Mouse (Mus musculus) embryonic facial prominence, embryonic 11.5 days (tissue): ENCODE results near the gene Cyp1b1. TPM values are rescaled to one million over a fixed set of nuclear protein-coding genes. Genes with fewer than 3 reads are reported as not detected.
A peak's percentile ranks its signal among the peaks of the same experiment; 100 is the strongest.

Experiments used
- ATAC-seq: fragments of 200-750 bp; cut with Nextera tagmentation; replicated peaks from 2 replicates; pipeline ENCODE4 v1.8.0; 2017; ENCODE audit warnings: low read depth; ENCODE audit not compliant: insufficient number of reproducible peaks, low FRiP score, low TSS enrichment
- DNase-seq: peaks from one replicate; pipeline ENCODE4 v3.0.0-alpha.2; 2015; ENCODE audit warnings: low spot score
- H3K27ac ChIP-seq: fragments of 300-500 bp; sonication (generic); replicated peaks from 2 replicates; pipeline ENCODE4 v1.5.1; 2014; ENCODE audit warnings: mild to moderate bottlenecking, low read depth, low read length, control low read depth
- H3K27me3 ChIP-seq: fragments of 300-500 bp; sonication (generic); 2 replicates; pipeline ENCODE4 v1.6.1; 2014; ENCODE audit warnings: mild to moderate bottlenecking, low read length, moderate library complexity, mixed read lengths; ENCODE audit not compliant: control insufficient read depth, insufficient read depth
- H3K36me3 ChIP-seq: fragments of 300-500 bp; sonication (generic); replicated peaks from 2 replicates; pipeline ENCODE4 v1.6.1; 2014; ENCODE audit warnings: low read depth, mild to moderate bottlenecking, low read length, moderate library complexity, mixed read lengths; ENCODE audit not compliant: control insufficient read depth, insufficient read depth
- H3K4me1 ChIP-seq: fragments of 300-500 bp; sonication (generic); 2 replicates; pipeline ENCODE4 v1.6.1; 2014; ENCODE audit warnings: low read length, mixed read lengths; ENCODE audit not compliant: control insufficient read depth, insufficient read depth
- H3K4me2 ChIP-seq: fragments of 300-500 bp; sonication (generic); 2 replicates; pipeline ENCODE4 v1.6.1; 2014; ENCODE audit warnings: low read depth, mild to moderate bottlenecking, control low read depth, low read length, moderate library complexity
- H3K4me3 ChIP-seq: fragments of 300-500 bp; sonication (generic); 2 replicates; pipeline ENCODE4 v1.5.1; 2014; ENCODE audit warnings: low read depth, low read length, control low read depth
- H3K9ac ChIP-seq: fragments of 300-500 bp; sonication (generic); replicated peaks from 2 replicates; pipeline ENCODE4 v1.6.1; 2014; ENCODE audit warnings: mild to moderate bottlenecking, control low read depth, low read length
- H3K9me3 ChIP-seq: fragments of 300-500 bp; sonication (generic); replicated peaks from 2 replicates; pipeline ENCODE4 v1.6.1; 2016; ENCODE audit warnings: mild to moderate bottlenecking, low read length, inconsistent platforms, mixed read lengths; ENCODE audit not compliant: control insufficient read depth
- WGBS: fragments of 180-500 bp; shearing (Covaris S2); extraction: QIAGEN DNeasy Blood & Tissue Kit; methylation state at CpG from one replicate; pipeline ENCODE4 v1.1.7; 2014; 5-methylcytosine and 5-hydroxymethylcytosine counted together
- polyA plus RNA-seq: library from polyadenylated mRNA; unstranded; fragments of >200 nt; fragmentation: Nextera tagmentation; extraction: Ambion mirVana; gene quantifications from 2 replicates; pipeline ENCODE4 v1.2.1, GENCODE M21; 2014

The Cyp1b1 gene
- polyA plus RNA-seq, 1 experiment from 2014 or later = 7.2 TPM

DNA sequence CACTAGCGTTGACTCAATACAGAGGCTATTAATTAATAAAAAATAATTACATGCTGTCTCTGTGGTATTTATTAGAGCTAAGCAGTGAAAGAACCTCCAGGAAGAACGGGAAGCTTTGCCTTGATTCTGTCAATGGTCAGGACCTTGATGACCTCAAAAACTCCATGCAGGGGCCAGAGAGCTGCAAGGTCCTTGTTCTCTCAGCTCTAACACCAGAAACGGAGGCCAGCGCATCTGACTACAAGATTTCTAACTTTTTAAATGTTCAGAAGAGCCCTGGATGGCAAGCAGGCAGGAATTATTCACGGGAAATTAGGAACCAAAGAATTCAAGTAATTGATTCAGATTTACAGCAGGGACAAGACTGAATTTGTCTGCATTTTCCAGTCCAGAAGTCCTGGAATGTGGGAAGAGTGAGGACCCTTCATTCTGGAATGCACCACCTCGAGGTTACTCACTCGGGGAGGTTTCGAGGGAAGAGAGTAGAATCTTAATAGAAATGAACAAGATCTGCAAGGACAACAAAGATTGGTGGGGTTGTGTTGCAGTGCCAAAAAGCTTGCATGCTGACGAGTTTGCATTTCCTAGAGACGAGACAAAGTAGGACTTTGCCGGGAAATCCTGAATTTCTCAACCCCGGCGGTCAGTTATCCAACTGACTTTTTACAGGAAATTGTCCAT is 30.3 kb upstream of the Cyp1b1 start:
- Histone ChIP-seq H3K27me3 (no peaks in the 10 kb centered on the region), H3K9me3 (peaks cover 2% of the 10 kb centered on the region), H3K4me1 (no peaks in the 10 kb centered on the region), H3K4me3 (no peak overlapping the region), H3K4me2 (no peak overlapping the region), H3K27ac (no peak overlapping the region), H3K9ac (no peak overlapping the region), H3K36me3 (no peaks in the 10 kb centered on the region)
- ATAC-seq (no peak), DNase-seq (no peak)
- 47% methylated on average over 13 of the region's 13 CpGs for WGBS

DNA sequence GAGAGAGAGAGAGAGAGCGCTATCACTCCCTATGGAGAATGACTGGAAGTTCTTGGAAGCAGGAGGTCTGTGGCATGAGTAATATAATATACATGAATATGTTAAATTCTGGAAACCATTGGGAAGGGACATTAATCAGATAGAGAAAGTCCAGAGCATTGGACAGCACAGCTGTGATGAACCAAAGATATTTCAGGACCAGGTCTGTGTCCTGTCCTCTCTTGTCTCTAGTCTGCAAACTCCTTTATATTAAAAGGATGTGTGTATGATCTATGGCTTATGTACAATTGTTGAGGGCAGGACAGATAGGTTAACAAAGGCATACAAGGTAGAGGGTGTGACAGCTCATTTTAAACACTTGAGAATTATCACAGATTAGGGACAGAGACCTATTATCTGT is 28.6 kb upstream of the Cyp1b1 start:
- DNase-seq (no peak), ATAC-seq (no peak)
- no peak overlapping the region for H3K9ac ChIP-seq
- no peaks in the 10 kb centered on the region for H3K36me3 ChIP-seq
- no peaks in the 10 kb centered on the region for H3K27me3 ChIP-seq
- no peak overlapping the region for H3K4me2 ChIP-seq
- H3K9me3 ChIP-seq = peaks cover 2% of the 10 kb centered on the region; the same call in 1 of the 2 replicates
- WGBS = 73% methylated on average over 1 of the region's 1 CpGs
- H3K4me3 ChIP-seq = no peak overlapping the region
- H3K4me1 ChIP-seq = no peaks in the 10 kb centered on the region
- no peak overlapping the region for H3K27ac ChIP-seq

DNA sequence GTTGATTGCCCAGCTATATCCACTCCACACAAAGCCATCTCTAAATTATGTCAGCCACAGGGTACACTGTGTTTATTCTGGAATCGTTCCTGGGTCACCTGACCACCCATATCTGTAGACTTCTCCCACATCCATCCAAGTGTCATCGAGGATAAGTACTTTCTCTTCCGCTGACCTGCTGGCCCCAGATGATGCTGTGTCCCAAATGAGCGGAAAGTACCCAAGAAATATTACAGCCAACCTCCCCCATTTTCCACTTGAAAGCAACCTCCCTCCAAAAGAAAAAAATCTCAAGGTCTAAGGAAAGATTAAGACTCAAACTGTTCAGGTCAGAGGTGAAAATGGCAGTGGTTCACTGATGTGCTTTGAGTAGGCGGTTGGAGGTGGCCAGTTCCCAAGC is 27.8 kb upstream of the Cyp1b1 start:
- ATAC-seq = no peak
- 71% methylated on average over 5 of the region's 5 CpGs for WGBS

DNA sequence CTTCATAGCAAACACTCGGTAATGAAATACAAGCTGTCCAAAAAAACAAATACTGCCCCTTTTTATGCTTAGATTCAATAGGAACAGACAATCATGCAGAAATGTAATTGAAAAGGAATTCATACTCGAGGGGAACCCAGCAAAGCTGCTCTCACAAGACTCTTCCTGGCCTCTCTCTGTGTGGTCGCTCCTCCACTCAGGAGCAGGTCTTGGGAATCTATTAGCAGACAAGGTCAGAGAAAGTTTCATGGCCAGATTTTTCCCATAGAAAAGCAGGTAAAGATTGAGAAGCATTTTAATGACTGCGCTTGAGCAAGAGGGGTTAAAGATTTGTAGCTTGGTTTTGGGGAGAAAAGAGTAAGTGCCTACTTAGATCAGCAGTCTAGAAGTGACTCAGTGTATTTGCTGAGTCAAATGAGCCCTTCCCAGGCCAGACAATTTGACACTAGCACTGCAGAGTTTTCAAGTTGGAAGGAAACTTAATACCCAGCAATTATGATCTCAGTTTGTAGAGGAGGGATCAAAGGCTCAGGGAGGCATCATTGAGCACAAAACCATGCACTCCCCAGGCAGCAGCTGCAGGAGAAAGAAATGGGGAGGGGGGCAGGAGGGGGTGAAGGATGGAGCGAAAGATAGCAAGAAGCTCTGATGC is 24.1 kb upstream of the Cyp1b1 start:
- no peaks in the 10 kb centered on the region for H3K36me3 ChIP-seq
- H3K4me1 ChIP-seq = peaks cover 3% of the 10 kb centered on the region; the same call in 1 of the 2 replicates
- no peak overlapping the region for H3K9ac ChIP-seq
- H3K4me3 ChIP-seq = no peak overlapping the region
- peak; percentile 71; the same call in 1 of the 2 replicates for ATAC-seq
- H3K9me3 ChIP-seq = no peaks in the 10 kb centered on the region
- H3K27me3 ChIP-seq = no peaks in the 10 kb centered on the region
- peak; percentile 77 for DNase-seq
- WGBS = 34% methylated on average over 5 of the region's 5 CpGs
- no peak overlapping the region for H3K4me2 ChIP-seq
- 0 out of 2 replicates have a peak overlapping the region, but pooled peaks have one; percentile 5 for H3K27ac ChIP-seq

More for the DNA sequence above, 27.8 kb upstream of the Cyp1b1 start:
- Histone ChIP-seq H3K36me3 (no peaks in the 10 kb centered on the region), H3K4me2 (no peak overlapping the region), H3K4me3 (no peak overlapping the region), H3K27ac (no peak overlapping the region), H3K4me1 (peaks cover 3% of the 10 kb centered on the region; the same call in 1 of the 2 replicates), H3K9ac (no peak overlapping the region), H3K27me3 (no peaks in the 10 kb centered on the region), H3K9me3 (peaks cover under 1% of the 10 kb centered on the region; the same call in 1 of the 2 replicates)
- no peak for DNase-seq

DNA sequence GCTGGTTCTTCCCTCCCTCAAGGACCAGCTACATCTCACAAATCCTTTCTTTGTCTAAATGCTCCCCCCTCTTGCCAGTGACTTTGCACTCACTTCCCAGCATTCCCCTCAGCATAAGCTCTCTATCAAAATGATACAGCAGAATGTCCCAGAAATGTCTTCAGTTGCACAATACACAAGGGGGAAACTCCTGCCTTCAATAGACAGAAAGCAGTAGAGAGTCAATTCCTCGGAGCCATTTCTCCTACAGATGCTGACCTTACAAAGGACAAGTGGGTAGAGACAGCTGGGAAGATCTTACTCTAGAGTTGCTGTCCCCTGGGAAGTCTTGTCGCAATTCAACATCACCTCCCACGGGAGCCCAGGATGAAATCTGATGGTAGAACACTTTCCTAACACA is 22.7 kb upstream of the Cyp1b1 start:
- ATAC-seq = no peak
- Histone ChIP-seq H3K9me3 (no peaks in the 10 kb centered on the region), H3K27me3 (no peaks in the 10 kb centered on the region), H3K36me3 (no peaks in the 10 kb centered on the region), H3K4me3 (no peak overlapping the region), H3K4me1 (peaks cover 3% of the 10 kb centered on the region), H3K27ac (no peak overlapping the region), H3K4me2 (no peak overlapping the region), H3K9ac (no peak overlapping the region)
- no peak for DNase-seq
- WGBS = 63% methylated on average over 3 of the region's 3 CpGs

DNA sequence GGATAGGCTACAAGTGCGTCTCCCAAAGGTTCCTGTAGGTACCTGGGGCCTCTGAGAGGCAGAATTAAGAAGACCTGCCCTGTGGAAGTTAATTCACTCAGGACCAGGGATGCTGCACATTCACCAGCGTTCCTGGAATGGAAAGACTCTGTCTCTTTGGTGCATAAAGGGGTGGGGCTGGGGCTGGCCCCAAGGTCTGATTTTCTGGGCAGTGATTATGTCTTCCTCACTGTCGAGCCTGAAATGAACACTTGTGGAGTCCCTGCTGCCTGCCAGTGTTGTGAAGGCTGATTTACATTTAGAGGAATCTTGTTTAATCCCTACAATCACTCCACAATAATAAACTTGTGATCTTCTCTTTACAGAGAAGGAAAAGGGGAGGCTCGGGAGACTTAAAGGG is 18.2 kb upstream of the Cyp1b1 start:
- 52% methylated on average over 4 of the region's 4 CpGs for WGBS
- Histone ChIP-seq H3K9ac (no peak overlapping the region), H3K4me2 (no peak overlapping the region), H3K27me3 (no peaks in the 10 kb centered on the region), H3K27ac (no peak overlapping the region), H3K9me3 (no peaks in the 10 kb centered on the region), H3K4me1 (no peaks in the 10 kb centered on the region; the same call in 1 of the 2 replicates), H3K36me3 (no peaks in the 10 kb centered on the region), H3K4me3 (no peak overlapping the region)
- ATAC-seq = no peak
- DNase-seq = no peak

DNA sequence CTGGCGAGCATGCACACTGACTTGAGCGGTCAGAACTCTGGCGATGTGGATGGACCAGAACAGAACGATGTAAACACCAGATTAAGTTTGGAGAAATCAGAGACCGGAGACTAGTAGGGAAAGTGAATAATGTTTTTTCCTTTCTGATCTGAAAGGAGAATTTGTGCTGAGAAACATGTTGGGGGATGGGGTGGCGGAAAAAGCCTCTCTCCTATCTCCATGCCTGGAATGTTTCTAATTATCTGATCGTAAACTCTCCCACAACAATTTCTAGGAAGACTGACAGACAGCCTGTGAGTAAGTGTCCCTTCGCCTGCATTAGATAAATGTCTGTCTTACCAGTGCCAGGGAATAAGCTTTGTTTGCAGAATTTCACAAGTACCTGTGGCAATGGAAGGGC is 16.1 kb upstream of the Cyp1b1 start:
- H3K4me2 ChIP-seq = no peak overlapping the region

More for the DNA sequence above, 16.1 kb upstream of the Cyp1b1 start:
- Histone ChIP-seq H3K9ac (no peak overlapping the region), H3K27me3 (no peaks in the 10 kb centered on the region), H3K9me3 (no peaks in the 10 kb centered on the region), H3K36me3 (no peaks in the 10 kb centered on the region), H3K4me3 (no peak overlapping the region), H3K27ac (no peak overlapping the region), H3K4me1 (no peaks in the 10 kb centered on the region; the same call in 1 of the 2 replicates)
- no peak for ATAC-seq
- no peak for DNase-seq
- WGBS = 36% methylated on average over 8 of the region's 8 CpGs
